Mouse (Mus musculus): ENCODE measurements around the gene Rnaseh2b. TPM values are rescaled to one million over a fixed set of nuclear protein-coding genes. Genes with fewer than 3 reads are reported as not detected.

Gene Rnaseh2b
- polyA plus RNA-seq, 1 experiment from 2014 or later: 53.0 TPM

GRCm38 (mm10) chr14:62273604-62274003 is 18.8 kb upstream of the Rnaseh2b start:
- no peaks in the 10 kb centered on the region for H3K4me1 ChIP-seq
- no peak for DNase-seq (ENCODE audit: low spot score)
- 97% methylated on average over 3 of the region's 3 CpGs for WGBS

GRCm38 (mm10) chr14:62282974-62283373 is 9.4 kb upstream of the Rnaseh2b start:
- Histone ChIP-seq H3K36me3 (no peaks in the 10 kb centered on the region), H3K4me3 (no peak overlapping the region), H3K4me1 (peaks cover 4% of the 10 kb centered on the region; the same call in 1 of the 2 replicates), H3K27ac (no peak overlapping the region), H3K9me3 (replicated peaks) (no peaks in the 10 kb centered on the region), H3K27me3 (ENCODE audit: low read depth, poor library complexity, severe bottlenecking) (no peaks in the 10 kb centered on the region)
- WGBS: 83% methylated on average over 2 of the region's 2 CpGs
- DNase-seq (ENCODE audit: low spot score): no peak

More at GRCm38 (mm10) chr14:62273604-62274003, 18.8 kb upstream of the Rnaseh2b start:
- Histone ChIP-seq H3K27ac (no peak overlapping the region), H3K27me3 (ENCODE audit: low read depth, poor library complexity, severe bottlenecking) (no peaks in the 10 kb centered on the region), H3K4me3 (no peak overlapping the region), H3K36me3 (no peaks in the 10 kb centered on the region), H3K9me3 (replicated peaks) (no peaks in the 10 kb centered on the region)

GRCm38 (mm10) chr14:62288731-62289130 is 3.7 kb upstream of the Rnaseh2b start:
- Histone ChIP-seq H3K27ac (no peak overlapping the region), H3K36me3 (no peaks in the 10 kb centered on the region), H3K4me3 (no peak overlapping the region), H3K9me3 (replicated peaks) (no peaks in the 10 kb centered on the region), H3K27me3 (ENCODE audit: low read depth, poor library complexity, severe bottlenecking) (peaks cover 46% of the 10 kb centered on the region), H3K4me1 (peaks cover 18% of the 10 kb centered on the region)
- 96% methylated on average over 3 of the region's 3 CpGs for WGBS
- DNase-seq (ENCODE audit: low spot score): no peak

GRCm38 (mm10) chr14:62291406-62291987 is 892 bp upstream of the Rnaseh2b start:
- DNase-seq (ENCODE audit: low spot score): no peak
- WGBS: 90% methylated on average over 1 of the region's 1 CpGs
- H3K27ac ChIP-seq: no peak overlapping the region
- H3K36me3 ChIP-seq: no peaks in the 10 kb centered on the region
- no peak overlapping the region for H3K4me3 ChIP-seq
- no peaks in the 10 kb centered on the region for H3K9me3 ChIP-seq (replicated peaks)
- H3K27me3 ChIP-seq (ENCODE audit: low read depth, poor library complexity, severe bottlenecking): peaks cover 60% of the 10 kb centered on the region
- peaks cover 20% of the 10 kb centered on the region for H3K4me1 ChIP-seq

GRCm38 (mm10) chr14:62292166-62292487 is 262 bp upstream of the Rnaseh2b start:
- Histone ChIP-seq H3K4me3 (peak overlapping the region; percentile 58), H3K9me3 (replicated peaks) (no peaks in the 10 kb centered on the region), H3K4me1 (peaks cover 20% of the 10 kb centered on the region), H3K27me3 (ENCODE audit: low read depth, poor library complexity, severe bottlenecking) (peaks cover 60% of the 10 kb centered on the region), H3K36me3 (no peaks in the 10 kb centered on the region), H3K27ac (peak overlapping the region; percentile 75)
- DNase-seq (ENCODE audit: low spot score): no peak
- WGBS: 43% methylated on average over 7 of the region's 7 CpGs

- H3K27ac ChIP-seq: no peak overlapping the region
- H3K4me3 ChIP-seq: no peak overlapping the region
- H3K36me3 ChIP-seq: no peaks in the 10 kb centered on the region
- WGBS: 97% methylated on average over 1 of the region's 1 CpGs
- DNase-seq (ENCODE audit: low spot score): no peak
- H3K27me3 ChIP-seq (ENCODE audit: low read depth, poor library complexity, severe bottlenecking): peaks cover 13% of the 10 kb centered on the region
- H3K4me1 ChIP-seq: peaks cover 1% of the 10 kb centered on the region
- no peaks in the 10 kb centered on the region for H3K9me3 ChIP-seq (replicated peaks)
These were observed 6.4 kb downstream of the Rnaseh2b start for GRCm38 (mm10) chr14:62298808-62299207.

- H3K4me1 ChIP-seq: no peaks in the 10 kb centered on the region; the same call in 1 of the 2 replicates
- peaks cover under 1% of the 10 kb centered on the region; the same call in 1 of the 2 replicates for H3K27me3 ChIP-seq (ENCODE audit: low read depth, poor library complexity, severe bottlenecking)
- H3K9me3 ChIP-seq (replicated peaks): no peaks in the 10 kb centered on the region
- H3K4me3 ChIP-seq: no peak overlapping the region
- no peaks in the 10 kb centered on the region for H3K36me3 ChIP-seq
- WGBS: 90% methylated on average over 3 of the region's 3 CpGs
- H3K27ac ChIP-seq: no peak overlapping the region
- DNase-seq (ENCODE audit: low spot score): no peak
These were observed 7.6 kb downstream of the Rnaseh2b start for GRCm38 (mm10) chr14:62300031-62300430.

- Histone ChIP-seq H3K4me1 (peaks cover 8% of the 10 kb centered on the region), H3K9me3 (replicated peaks) (no peaks in the 10 kb centered on the region), H3K27me3 (ENCODE audit: low read depth, poor library complexity, severe bottlenecking) (no peaks in the 10 kb centered on the region), H3K27ac (no peak overlapping the region), H3K4me3 (no peak overlapping the region), H3K36me3 (no peaks in the 10 kb centered on the region)
- no peak for DNase-seq (ENCODE audit: low spot score)
- 97% methylated on average over 1 of the region's 1 CpGs for WGBS
These were observed 15.2 kb downstream of the Rnaseh2b start for GRCm38 (mm10) chr14:62307555-62307954.

GRCm38 (mm10) chr14:62309026-62309425 is 16.6 kb downstream of the Rnaseh2b start:
- no peak overlapping the region for H3K4me3 ChIP-seq
- no peak for DNase-seq (ENCODE audit: low spot score)
- peaks cover 8% of the 10 kb centered on the region for H3K4me1 ChIP-seq
- H3K9me3 ChIP-seq (replicated peaks): no peaks in the 10 kb centered on the region
- no peak overlapping the region for H3K27ac ChIP-seq
- H3K36me3 ChIP-seq: no peaks in the 10 kb centered on the region
- 63% methylated on average over 2 of the region's 2 CpGs for WGBS
- no peaks in the 10 kb centered on the region for H3K27me3 ChIP-seq (ENCODE audit: low read depth, poor library complexity, severe bottlenecking)

- no peak for DNase-seq (ENCODE audit: low spot score)
- no peaks in the 10 kb centered on the region for H3K36me3 ChIP-seq
- WGBS: 90% methylated on average over 1 of the region's 1 CpGs
These were observed 19.3 kb downstream of the Rnaseh2b start for GRCm38 (mm10) chr14:62311672-62312071.

GRCm38 (mm10) chr14:62322581-62323344 is 30.4 kb downstream of the Rnaseh2b start:
- H3K9me3 ChIP-seq (replicated peaks): no peaks in the 10 kb centered on the region
- no peak overlapping the region for H3K4me3 ChIP-seq
- WGBS: 59% methylated on average over 6 of the region's 6 CpGs
- no peaks in the 10 kb centered on the region for H3K27me3 ChIP-seq (ENCODE audit: low read depth, poor library complexity, severe bottlenecking)
- no peak overlapping the region for H3K27ac ChIP-seq
- no peak for DNase-seq (ENCODE audit: low spot score)
- peaks cover 4% of the 10 kb centered on the region; the same call in 1 of the 2 replicates for H3K4me1 ChIP-seq
- H3K36me3 ChIP-seq: no peaks in the 10 kb centered on the region

More at GRCm38 (mm10) chr14:62311672-62312071, 19.3 kb downstream of the Rnaseh2b start:
- H3K27me3 ChIP-seq (ENCODE audit: low read depth, poor library complexity, severe bottlenecking): no peaks in the 10 kb centered on the region
- no peak overlapping the region for H3K4me3 ChIP-seq
- H3K4me1 ChIP-seq: peaks cover 8% of the 10 kb centered on the region
- H3K9me3 ChIP-seq (replicated peaks): no peaks in the 10 kb centered on the region
- no peak overlapping the region for H3K27ac ChIP-seq

- Histone ChIP-seq H3K27me3 (ENCODE audit: low read depth, poor library complexity, severe bottlenecking) (no peaks in the 10 kb centered on the region), H3K9me3 (replicated peaks) (no peaks in the 10 kb centered on the region), H3K4me3 (no peak overlapping the region), H3K4me1 (peaks cover 3% of the 10 kb centered on the region; the same call in 1 of the 2 replicates), H3K27ac (no peak overlapping the region), H3K36me3 (no peaks in the 10 kb centered on the region)
- no peak for DNase-seq (ENCODE audit: low spot score)
- 94% methylated on average over 5 of the region's 5 CpGs for WGBS
These were observed 31.1 kb downstream of the Rnaseh2b start for GRCm38 (mm10) chr14:62323457-62323856.

- H3K36me3 ChIP-seq: no peaks in the 10 kb centered on the region
- no peaks in the 10 kb centered on the region for H3K27me3 ChIP-seq (ENCODE audit: low read depth, poor library complexity, severe bottlenecking)
- H3K4me3 ChIP-seq: no peak overlapping the region
- 92% methylated on average over 5 of the region's 5 CpGs for WGBS
- H3K9me3 ChIP-seq (replicated peaks): no peaks in the 10 kb centered on the region
- DNase-seq (ENCODE audit: low spot score): no peak
- H3K4me1 ChIP-seq: peaks cover 3% of the 10 kb centered on the region; the same call in 1 of the 2 replicates
- H3K27ac ChIP-seq: no peak overlapping the region
These were observed 32.6 kb downstream of the Rnaseh2b start for GRCm38 (mm10) chr14:62324943-62325342.

Data from limb, embryonic 10.5 days (tissue).